Mouse (Mus musculus) brain, embryonic 14.5 days (tissue): ENCODE data around the gene Iqsec1.

Experiments
- CTCF ChIP-seq: fragments of 200-500 bp; IDR thresholded peaks from 2 replicates; pipeline ENCODE4 v1.5.1; 2012; ENCODE audit warnings: inconsistent platforms, mild to moderate bottlenecking, moderate library complexity, borderline replicate concordance; ENCODE audit not compliant: insufficient read depth, insufficient read length; ENCODE audit errors: extremely low read depth
- POLR2A ChIP-seq: fragments of 200-500 bp; IDR thresholded peaks from 2 replicates; pipeline ENCODE4 v1.6.1; 2012; ENCODE audit warnings: mild to moderate bottlenecking, inconsistent platforms, borderline replicate concordance; ENCODE audit not compliant: poor library complexity, insufficient read depth, insufficient read length, severe bottlenecking; ENCODE audit errors: extremely low read depth

DNA sequence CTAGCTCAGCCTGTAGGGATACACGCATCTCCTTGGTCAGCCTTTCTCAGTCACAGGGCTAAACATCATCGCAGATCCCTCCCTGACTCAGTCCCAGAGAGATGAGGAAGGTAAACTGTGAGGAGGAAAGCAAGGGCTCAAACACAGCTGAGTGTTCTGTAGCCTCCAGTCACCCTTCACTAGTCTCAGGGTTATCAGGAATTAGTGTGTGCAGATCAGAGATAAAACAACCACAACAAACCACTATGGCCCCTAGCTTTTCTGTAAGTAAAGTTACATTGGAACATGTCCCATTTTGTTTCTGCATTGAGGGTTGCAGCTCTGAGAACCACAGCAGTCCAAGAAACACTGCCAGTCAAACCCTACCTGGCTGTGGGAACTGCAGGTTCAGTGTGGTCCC lies 148.5 kb downstream of the Iqsec1 start:
- TF ChIP-seq CTCF (no peak), POLR2A (no peak)
